Mouse (Mus musculus): Measurements from ENCODE around the gene Nhsl2. TPM values are rescaled to one million over a fixed set of nuclear protein-coding genes. Genes with fewer than 3 reads are reported as not detected.

Nhsl2 gene
- polyA plus RNA-seq (2014; fragmentation: Illumina TruSeq; extraction: RNeasy Lipid Tissue Mini Kit (QIAGEN cat#74804); ENCODE audit: low read depth, low replicate concordance): 8.3 TPM

GRCm38 (mm10) chrX:101849281-101849821, at the start of gene Nhsl2:
Nhsl2 (plus strand) TSS chrX:101849385.

GRCm38 (mm10) chrX:102070591-102071471, 221.6 kb downstream of the Nhsl2 start, which contains the start of gene Rtl5:
Rtl5 (minus strand) TSS chrX:102071304.

GRCm38 (mm10) chrX:102119042-102119864, 270.1 kb downstream of the Nhsl2 start, which contains the start of gene Pin4:
Pin4 (plus strand) TSS chrX:102119447.

Other genes starting within 250 kb of the Nhsl2 start
- 185 TPM for gene Ogt, start 209.3 kb upstream of the Nhsl2 start, polyA plus RNA-seq (2014; fragmentation: Illumina TruSeq; extraction: RNeasy Lipid Tissue Mini Kit (QIAGEN cat#74804); ENCODE audit: low read depth, low replicate concordance)
- gene Cxcr3, start 115.1 kb upstream of the Nhsl2 start, polyA plus RNA-seq (2014; fragmentation: Illumina TruSeq; extraction: RNeasy Lipid Tissue Mini Kit (QIAGEN cat#74804); ENCODE audit: low read depth, low replicate concordance): not detected
- gene Gm4779, start 55.0 kb upstream of the Nhsl2 start, polyA plus RNA-seq (2014; fragmentation: Illumina TruSeq; extraction: RNeasy Lipid Tissue Mini Kit (QIAGEN cat#74804); ENCODE audit: low read depth, low replicate concordance): not detected
- gene 8030474K03Rik, start 54.7 kb upstream of the Nhsl2 start, polyA plus RNA-seq (2014; fragmentation: Illumina TruSeq; extraction: RNeasy Lipid Tissue Mini Kit (QIAGEN cat#74804); ENCODE audit: low read depth, low replicate concordance): not detected
- gene Rtl5, start 221.9 kb downstream of the Nhsl2 start, polyA plus RNA-seq (2014; fragmentation: Illumina TruSeq; extraction: RNeasy Lipid Tissue Mini Kit (QIAGEN cat#74804); ENCODE audit: low read depth, low replicate concordance): 2.5 TPM

Data from kidney, adult 10 weeks (tissue).